Mouse (Mus musculus): ENCODE results near the gene Prrx2. TPM values are rescaled to one million over a fixed set of nuclear protein-coding genes. Genes with fewer than 3 reads are reported as not detected.

The Prrx2 gene
- 1.1 TPM for polyA plus RNA-seq (2015; fragmentation: Illumina TruSeq; extraction: RNeasy Lipid Tissue Mini Kit (QIAGEN cat#74804); ENCODE audit: low read depth, low replicate concordance)

DNA sequence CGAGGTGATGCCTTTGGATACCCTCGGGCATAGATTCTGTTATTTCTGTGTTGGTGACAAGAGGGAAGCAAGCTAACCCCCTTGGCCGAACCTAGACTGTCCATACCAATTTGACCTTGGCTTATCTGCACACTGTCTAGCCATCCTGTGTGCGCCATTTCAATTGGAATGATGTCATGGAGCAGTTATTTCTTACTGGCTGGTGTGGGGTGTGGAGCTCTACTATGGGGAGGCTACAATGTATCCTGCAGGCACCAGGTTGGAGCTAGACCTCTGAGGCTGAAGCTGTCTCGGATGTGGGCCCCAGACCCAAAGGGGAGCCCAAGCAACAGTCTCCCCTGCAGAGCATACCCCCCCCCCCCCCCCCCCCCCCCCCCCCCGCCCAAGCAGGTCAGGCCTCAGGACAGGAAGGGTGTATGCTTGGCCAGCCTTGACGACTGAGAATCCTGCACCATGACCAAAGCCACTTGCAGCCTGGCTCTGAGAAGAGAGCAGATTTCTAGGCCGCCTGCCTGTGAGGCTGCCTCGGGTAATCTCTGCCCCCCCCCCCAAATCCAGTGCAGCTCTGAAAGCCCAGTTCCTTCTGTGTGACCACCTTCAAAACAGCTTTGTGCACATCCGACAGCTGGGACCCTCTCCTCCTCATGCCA, at the start of gene Prrx2:
Prrx2 (plus strand) TSS at position 600 of the 650 bp plus-strand sequence.

DNA sequence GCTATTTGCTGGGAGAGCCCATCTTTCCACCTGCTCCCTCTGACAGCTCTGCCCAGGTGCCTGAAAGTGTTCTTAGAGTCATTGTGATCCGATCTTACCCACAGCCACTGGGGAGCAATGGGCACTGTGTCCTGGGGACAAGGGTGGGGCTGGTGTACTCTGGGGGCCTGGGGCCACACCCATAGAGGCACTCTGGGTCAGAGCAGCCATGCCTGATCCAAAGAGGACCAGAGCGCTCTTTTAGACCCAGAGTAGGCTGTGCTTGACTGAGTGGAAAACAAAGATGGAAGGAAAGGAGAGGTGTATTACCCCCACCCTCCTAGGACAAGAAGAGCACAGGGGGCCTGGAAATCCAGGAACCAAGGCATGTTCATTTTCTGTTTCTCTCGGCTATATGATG, 31.2 kb upstream of the Prrx2 start, which contains the start of gene 1700001O22Rik:
1700001O22Rik (minus strand) TSS at position 58 of the 400 bp plus-strand sequence.

DNA sequence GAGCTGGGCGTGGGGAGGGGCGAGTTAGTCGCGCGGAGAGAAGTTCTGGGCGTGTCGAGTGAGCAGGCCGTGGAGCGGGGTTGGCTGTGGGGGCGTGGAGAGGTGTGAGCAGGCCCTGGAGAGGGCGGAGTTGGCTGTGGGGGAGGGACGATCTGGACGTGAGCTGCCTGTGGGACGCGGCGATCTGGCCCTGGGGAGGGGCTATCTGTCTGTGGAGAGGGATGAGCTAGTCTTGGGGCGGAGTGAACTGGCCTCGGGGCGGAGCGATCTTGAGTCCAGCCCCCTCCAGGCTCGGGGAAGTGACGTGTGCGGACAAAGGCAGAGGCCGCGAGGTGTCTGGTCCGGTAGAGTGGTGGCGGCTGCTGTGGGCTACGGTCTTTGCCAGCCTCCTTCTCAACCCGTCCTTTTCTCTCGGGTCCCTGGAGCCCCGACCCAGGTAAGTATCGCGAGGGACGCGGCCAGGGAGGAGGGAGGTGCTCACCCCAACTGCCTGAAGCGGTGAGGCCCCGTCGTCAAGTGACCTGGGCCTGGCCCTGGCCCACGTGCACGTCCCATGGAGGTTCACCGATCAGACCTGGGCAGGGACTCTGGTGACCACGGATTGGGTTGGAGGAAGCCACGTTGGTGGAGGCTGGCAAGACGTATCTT, 27.0 kb upstream of the Prrx2 start, which contains the start of gene Ntmt1:
Ntmt1 (plus strand) TSS at position 179 of the 648 bp plus-strand sequence.

DNA sequence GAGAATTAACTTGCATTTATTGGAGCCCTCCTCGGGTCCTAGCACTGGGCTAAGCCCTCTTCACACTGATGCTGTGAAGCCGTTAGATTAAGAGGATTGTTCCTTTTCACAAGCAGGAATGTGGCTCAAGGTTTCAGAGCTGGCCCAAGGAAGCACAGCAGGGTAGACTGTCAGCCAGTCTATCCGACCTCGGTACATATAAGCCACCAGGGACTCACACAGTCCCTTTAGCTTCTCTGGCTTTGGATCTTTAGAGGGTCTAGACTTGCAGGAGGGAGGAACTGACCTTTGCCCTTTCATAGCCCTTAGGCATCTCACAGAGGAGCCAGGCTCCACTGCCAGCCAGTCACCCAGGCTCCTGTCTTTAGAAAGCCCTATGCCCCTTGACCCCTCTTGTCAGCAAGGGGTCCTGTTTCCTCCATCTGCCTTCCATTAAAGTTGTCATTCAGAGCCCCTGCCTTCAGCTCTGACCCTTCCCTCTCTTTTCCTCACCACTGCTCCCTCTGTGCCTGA, 4.4 kb upstream of the Prrx2 start, which contains the start of gene Asb6:
Asb6 (minus strand) TSS at position 51 of the 513 bp plus-strand sequence.

DNA sequence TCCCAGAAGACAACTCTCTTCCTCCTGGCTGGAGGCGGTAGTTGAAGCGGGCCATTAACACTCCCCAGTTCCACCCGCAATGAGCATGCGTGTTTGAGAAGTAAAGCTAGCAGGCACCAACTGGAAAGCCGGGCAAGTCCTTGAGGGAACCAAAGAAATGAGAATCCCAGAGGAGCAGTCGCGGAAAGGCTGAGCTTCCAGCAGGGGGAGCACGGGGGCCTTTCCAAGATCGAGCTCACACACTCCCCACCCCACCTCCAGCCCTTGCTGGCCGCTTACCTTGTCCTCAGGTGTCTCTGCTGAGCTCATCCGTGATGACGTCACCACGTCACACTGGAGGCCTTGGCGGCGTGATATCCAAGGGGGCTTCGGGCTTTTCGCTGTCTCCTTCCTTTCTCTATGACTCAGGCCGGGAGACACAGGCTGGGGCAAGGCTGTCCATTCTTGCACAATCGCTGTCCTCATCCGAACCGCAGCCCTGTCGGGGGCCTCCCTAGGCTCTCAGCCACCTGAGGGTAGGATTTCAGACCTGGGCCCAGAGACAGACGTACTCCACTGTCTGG, 94.8 kb downstream of the Prrx2 start, which contains the start of gene Ptges:
Ptges (minus strand) TSS at position 381 of the 563 bp plus-strand sequence.

Other genes with a start within 250 kb of the Prrx2 start
- gene Cstad, start 239.9 kb upstream of the Prrx2 start, polyA plus RNA-seq (2015; fragmentation: Illumina TruSeq; extraction: RNeasy Lipid Tissue Mini Kit (QIAGEN cat#74804); ENCODE audit: low read depth, low replicate concordance), result 4.4 TPM
- gene 1700001O22Rik, start 31.3 kb upstream of the Prrx2 start, polyA plus RNA-seq (2015; fragmentation: Illumina TruSeq; extraction: RNeasy Lipid Tissue Mini Kit (QIAGEN cat#74804); ENCODE audit: low read depth, low replicate concordance), result 7.1 TPM
- 39.7 TPM for gene Ntmt1, start 27.1 kb upstream of the Prrx2 start, polyA plus RNA-seq (2015; fragmentation: Illumina TruSeq; extraction: RNeasy Lipid Tissue Mini Kit (QIAGEN cat#74804); ENCODE audit: low read depth, low replicate concordance)
- 29.0 TPM for gene Asb6, start 4.6 kb upstream of the Prrx2 start, polyA plus RNA-seq (2015; fragmentation: Illumina TruSeq; extraction: RNeasy Lipid Tissue Mini Kit (QIAGEN cat#74804); ENCODE audit: low read depth, low replicate concordance)
- 5.0 TPM for gene Ptges, start 94.9 kb downstream of the Prrx2 start, polyA plus RNA-seq (2015; fragmentation: Illumina TruSeq; extraction: RNeasy Lipid Tissue Mini Kit (QIAGEN cat#74804); ENCODE audit: low read depth, low replicate concordance)
- 29.3 TPM for gene Tor1b, start 118.0 kb downstream of the Prrx2 start, polyA plus RNA-seq (2015; fragmentation: Illumina TruSeq; extraction: RNeasy Lipid Tissue Mini Kit (QIAGEN cat#74804); ENCODE audit: low read depth, low replicate concordance)
- gene Tor1a, start 133.0 kb downstream of the Prrx2 start, polyA plus RNA-seq (2015; fragmentation: Illumina TruSeq; extraction: RNeasy Lipid Tissue Mini Kit (QIAGEN cat#74804); ENCODE audit: low read depth, low replicate concordance), result 57.1 TPM
- gene BC005624, start 147.2 kb downstream of the Prrx2 start, polyA plus RNA-seq (2015; fragmentation: Illumina TruSeq; extraction: RNeasy Lipid Tissue Mini Kit (QIAGEN cat#74804); ENCODE audit: low read depth, low replicate concordance), result 85.4 TPM
- 42.2 TPM for gene Usp20, start 147.3 kb downstream of the Prrx2 start, polyA plus RNA-seq (2015; fragmentation: Illumina TruSeq; extraction: RNeasy Lipid Tissue Mini Kit (QIAGEN cat#74804); ENCODE audit: low read depth, low replicate concordance)